Mouse (Mus musculus) CH12.LX (cell line): ENCODE measurements around the gene Tmem231.

Experiments
- CTCF ChIP-seq, 2 experiments: IDR thresholded peaks in 1 of 2; conservative IDR thresholded peaks in 1 of 2; 2 replicates each; pipeline ENCODE4 v1.5.1; 2011 to 2012; ENCODE audit warnings: low read depth in 2 of 2, low read length in 2 of 2, improper control_type of control experiment in 1 of 2, inconsistent platforms in 1 of 2, mild to moderate bottlenecking in 1 of 2, moderate library complexity in 1 of 2
- HCFC1 ChIP-seq: IDR thresholded peaks from 2 replicates; pipeline ENCODE4 v1.6.1; 2012; ENCODE audit warnings: low read depth, mild to moderate bottlenecking, inconsistent platforms, low read length, improper control_type of control experiment
- POLR2A ChIP-seq: IDR thresholded peaks from 2 replicates; pipeline ENCODE4 v1.6.1; 2011; ENCODE audit warnings: low read depth, mild to moderate bottlenecking, improper control_type of control experiment, low read length
- UBTF ChIP-seq: IDR thresholded peaks from 2 replicates; pipeline ENCODE4 v1.6.1; 2012; ENCODE audit warnings: low read depth, mild to moderate bottlenecking, inconsistent platforms, low read length, improper control_type of control experiment, moderate library complexity
- ZNF384 ChIP-seq: IDR thresholded peaks from 2 replicates; pipeline ENCODE4 v1.6.1; 2012; ENCODE audit warnings: low read depth, low read length, improper control_type of control experiment, inconsistent platforms

GRCm38 (mm10) chr8:111898586-111898985, 35.1 kb downstream of the Tmem231 start:
- TF ChIP-seq HCFC1 (no peak), CTCF (conservative IDR thresholded peaks at IDR 0.05 in 1 of 2, IDR thresholded peaks at IDR 0.05 in 1 of 2; ENCODE audit: low read depth in 2 of 2, low read length in 2 of 2) (no peak), POLR2A (no peak), ZNF384 (no peak), UBTF (no peak)
